Mouse (Mus musculus): ENCODE results near the gene Snrk. TPM values are rescaled to one million over a fixed set of nuclear protein-coding genes. Genes with fewer than 3 reads are reported as not detected.

Snrk gene
- total and polyA plus RNA-seq, 3 experiments, result 9.1 to 446 (median 10.7) TPM

- Histone ChIP-seq H3K27me3 (ENCODE audit: control insufficient read depth in 1 of 2, insufficient read depth in 2 of 2, low read length in 2 of 2) (no peaks in the 10 kb centered on the region), H3K9me3 (replicated peaks; ENCODE audit: insufficient read depth, low read length) (no peaks in the 10 kb centered on the region), H3K27ac (ENCODE audit: control insufficient read depth, low read depth, low read length) (no peak overlapping the region), H3K4me3 (ENCODE audit: control insufficient read depth in 1 of 2, insufficient read depth in 1 of 2, low read depth in 2 of 2, low read length in 2 of 2) (no peak overlapping the region), H3K9ac (ENCODE audit: control insufficient read depth, low read depth, low read length, poor library complexity, severe bottlenecking) (no peak overlapping the region), H3K4me1 (ENCODE audit: control insufficient read depth in 1 of 2, insufficient read depth in 2 of 2, low read length in 2 of 2) (no peaks in the 10 kb centered on the region), H3K79me2 (ENCODE audit: control insufficient read depth, insufficient read depth, low read length, poor library complexity) (no peaks in the 10 kb centered on the region), H3K36me3 (ENCODE audit: control insufficient read depth in 1 of 2, insufficient read depth in 2 of 2, low read length in 2 of 2) (no peaks in the 10 kb centered on the region)
- TF ChIP-seq MYC (IDR thresholded peaks at IDR 0.05; ENCODE audit: low read depth, low read length) (no peak), SMC3 (IDR thresholded peaks at IDR 0.05; ENCODE audit: low read depth, low read length) (peak; percentile 79), ZKSCAN1 (IDR thresholded peaks at IDR 0.05; ENCODE audit: low read depth, low read length) (no peak), RAD21 (IDR thresholded peaks at IDR 0.05; ENCODE audit: low read depth, low read length) (peak; percentile 47), CTCF (IDR thresholded peaks at IDR 0.05 in 2 of 3, conservative IDR thresholded peaks at IDR 0.05 in 1 of 3; ENCODE audit: control insufficient read depth in 1 of 3, insufficient read depth in 1 of 3, low read depth in 2 of 3, low read length in 3 of 3, poor library complexity in 1 of 3, severe bottlenecking in 1 of 3) (peak; percentile 59 to 72 (median 67)), ZC3H11A (IDR thresholded peaks at IDR 0.05; ENCODE audit: low read depth, low read length) (peak; percentile 32; the same call in 1 of the 2 replicates)
- peak; percentile 48 for DNase-seq (ENCODE audit: low read depth, low spot score)
Measured at GRCm38 (mm10) chr9:122185061-122185460, 68.0 kb downstream of the Snrk start.

- no peaks in the 10 kb centered on the region for H3K27me3 ChIP-seq (ENCODE audit: control insufficient read depth in 1 of 2, insufficient read depth in 2 of 2, low read length in 2 of 2)
- H3K9ac ChIP-seq (ENCODE audit: control insufficient read depth, low read depth, low read length, poor library complexity, severe bottlenecking), result no peak overlapping the region
- no peak overlapping the region for H3K4me3 ChIP-seq (ENCODE audit: control insufficient read depth in 1 of 2, insufficient read depth in 1 of 2, low read depth in 2 of 2, low read length in 2 of 2)
- H3K79me2 ChIP-seq (ENCODE audit: control insufficient read depth, insufficient read depth, low read length, poor library complexity), result no peaks in the 10 kb centered on the region
- H3K27ac ChIP-seq (ENCODE audit: control insufficient read depth, low read depth, low read length), result no peak overlapping the region
- H3K9me3 ChIP-seq (replicated peaks; ENCODE audit: insufficient read depth, low read length), result no peaks in the 10 kb centered on the region
- H3K4me1 ChIP-seq (ENCODE audit: control insufficient read depth in 1 of 2, insufficient read depth in 2 of 2, low read length in 2 of 2), result no peaks in the 10 kb centered on the region
- TF ChIP-seq TAL1 (IDR thresholded peaks at IDR 0.05; ENCODE audit: low read length), result no peak
- no peak for TF ChIP-seq MAZ (IDR thresholded peaks at IDR 0.05; ENCODE audit: low read depth, low read length)
- TF ChIP-seq CTCF (IDR thresholded peaks at IDR 0.05 in 2 of 3, conservative IDR thresholded peaks at IDR 0.05 in 1 of 3; ENCODE audit: control insufficient read depth in 1 of 3, insufficient read depth in 1 of 3, low read depth in 2 of 3, low read length in 3 of 3, poor library complexity in 1 of 3, severe bottlenecking in 1 of 3), result no peak
- TF ChIP-seq MXI1 (IDR thresholded peaks at IDR 0.05; ENCODE audit: low read depth, low read length), result no peak
- no peak for TF ChIP-seq EP300 (IDR thresholded peaks at IDR 0.05; ENCODE audit: low read depth in 1 of 2, low read length in 2 of 2)
- TF ChIP-seq BHLHE40 (IDR thresholded peaks at IDR 0.05; ENCODE audit: borderline replicate concordance, low read depth, low read length), result no peak
- TF ChIP-seq POLR2AphosphoS2 (IDR thresholded peaks at IDR 0.05; ENCODE audit: low read length), result no peak
- no peak for TF ChIP-seq USF2 (IDR thresholded peaks at IDR 0.05; ENCODE audit: borderline replicate concordance in 1 of 2, insufficient read depth in 1 of 2, low read depth in 1 of 2, low read length in 2 of 2)
- TF ChIP-seq GABPA (IDR thresholded peaks at IDR 0.05; ENCODE audit: low read depth, low read length), result no peak
- TF ChIP-seq E2F4 (IDR thresholded peaks at IDR 0.05; ENCODE audit: borderline replicate concordance, low read depth, low read length), result no peak
- no peaks in the 10 kb centered on the region for H3K36me3 ChIP-seq (ENCODE audit: control insufficient read depth in 1 of 2, insufficient read depth in 2 of 2, low read length in 2 of 2)
- DNase-seq (ENCODE audit: low read depth, low spot score), result no peak
Measured at GRCm38 (mm10) chr9:122185953-122186352, 68.9 kb downstream of the Snrk start.
